Mouse (Mus musculus): ENCODE measurements around the gene Galr3.
A peak's percentile ranks its signal among the peaks of the same experiment; 100 is the strongest.

- TF ChIP-seq CTCF (IDR thresholded peaks at IDR 0.05; ENCODE audit: low read depth) (peak; percentile 55), EP300 (IDR thresholded peaks at IDR 0.05; ENCODE audit: low read depth) (no peak)
Observed at GRCm38 (mm10) chr15:78992235-78992634, 49.5 kb upstream of the Galr3 start.
